Mouse (Mus musculus) kidney, postnatal 0 days (tissue): ENCODE data around the gene Arrb2. TPM values are rescaled to one million over a fixed set of nuclear protein-coding genes. Genes with fewer than 3 reads are reported as not detected.

Experiments
- ATAC-seq: fragments of 200-750 bp; cut with Nextera tagmentation; replicated peaks from 2 replicates; pipeline ENCODE4 v1.8.0; 2017; ENCODE audit warnings: low read depth, moderate number of reproducible peaks, moderate TSS enrichment, moderate library complexity; ENCODE audit not compliant: low FRiP score
- DNase-seq: peaks from one replicate; pipeline ENCODE4 v3.0.0-alpha.2; 2016; ENCODE audit warnings: low spot score
- H3K27ac ChIP-seq: fragments of 300-500 bp; sonication (generic); 2 replicates; pipeline ENCODE4 v1.5.1; 2014; ENCODE audit warnings: mild to moderate bottlenecking
- H3K27me3 ChIP-seq: fragments of 300-500 bp; sonication (generic); 2 replicates; pipeline ENCODE4 v1.6.1; 2014; ENCODE audit warnings: low read length, mixed read lengths; ENCODE audit not compliant: insufficient read depth
- H3K36me3 ChIP-seq: fragments of 300-500 bp; sonication (generic); 2 replicates; pipeline ENCODE4 v1.6.1; 2014; ENCODE audit warnings: low read length, mixed read lengths; ENCODE audit not compliant: insufficient read depth
- H3K4me1 ChIP-seq: fragments of 300-500 bp; sonication (generic); replicated peaks from 2 replicates; pipeline ENCODE4 v1.6.1; 2014; ENCODE audit warnings: antibody characterized with exemption, low read length, mixed read lengths; ENCODE audit not compliant: insufficient read depth
- H3K4me2 ChIP-seq: fragments of 300-500 bp; sonication (generic); 2 replicates; pipeline ENCODE4 v1.6.1; 2014; ENCODE audit warnings: mild to moderate bottlenecking, low read length, moderate library complexity, mixed read lengths
- H3K4me3 ChIP-seq: fragments of 300-500 bp; sonication (generic); replicated peaks from 2 replicates; pipeline ENCODE4 v1.5.1; 2014; ENCODE audit warnings: low read depth, low read length
- H3K9ac ChIP-seq: fragments of 300-500 bp; sonication (generic); 2 replicates; pipeline ENCODE4 v1.6.1; 2014; ENCODE audit warnings: low read depth, low read length
- H3K9me3 ChIP-seq: fragments of 300-500 bp; sonication (generic); replicated peaks from 2 replicates; pipeline ENCODE4 v1.6.1; 2016; ENCODE audit warnings: low read length, inconsistent platforms, mixed read lengths
- CTCF ChIP-seq: IDR thresholded peaks from 2 replicates; pipeline ENCODE4 v1.5.1; 2016; ENCODE audit warnings: antibody characterized with exemption, low read depth, mild to moderate bottlenecking, moderate library complexity
- WGBS: fragments of 180-500 bp; shearing (Covaris S2); extraction: QIAGEN DNeasy Blood & Tissue Kit; methylation state at CpG from one replicate; pipeline ENCODE4 v1.1.7; 2014; 5-methylcytosine and 5-hydroxymethylcytosine counted together
- polyA plus RNA-seq: library from polyadenylated mRNA; unstranded; fragments of >200 nt; fragmentation: Nextera tagmentation; extraction: Ambion mirVana; gene quantifications from 2 replicates; pipeline ENCODE4 v1.2.1, GENCODE M21; 2015

Arrb2 gene
- polyA plus RNA-seq, 1 experiment from 2014 or later: 13.5 TPM

DNA sequence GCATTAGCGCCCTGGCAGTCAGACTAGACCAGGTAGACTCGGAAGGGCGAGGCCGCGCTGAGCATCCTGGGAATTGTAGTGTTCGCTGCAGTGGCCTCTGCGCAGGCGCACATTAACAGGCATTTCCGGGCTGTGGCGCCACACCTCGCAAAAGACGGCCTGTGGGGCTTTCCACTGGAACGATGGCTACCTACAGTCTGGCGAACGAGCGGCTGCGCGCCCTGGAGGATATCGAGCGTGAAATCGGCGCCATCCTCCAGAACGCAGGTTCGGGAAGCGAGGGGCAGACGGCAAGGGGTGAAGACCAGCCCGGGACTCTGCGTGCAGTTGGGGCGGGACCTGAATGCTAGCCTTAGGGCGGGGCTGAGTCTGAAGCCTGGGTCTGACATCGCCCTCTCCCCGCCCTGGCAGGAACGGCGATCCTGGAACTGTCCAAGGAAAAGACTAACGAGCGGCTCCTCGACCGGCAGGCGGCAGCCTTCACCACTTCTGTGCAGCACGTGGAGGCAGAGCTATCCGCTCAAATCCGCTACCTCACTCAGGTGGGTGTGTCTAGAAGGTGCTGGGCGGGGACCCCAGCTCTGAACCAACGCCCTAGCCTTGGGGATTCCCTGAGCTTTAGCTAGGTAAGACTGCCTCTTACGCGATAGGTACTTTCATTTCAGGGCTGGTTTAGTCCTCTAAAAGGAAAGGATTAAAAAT is 19.5 kb downstream of the Arrb2 start, which contains the start of gene Med11:
TSS of gene Med11 (plus strand) at position 123 of the 702 bp plus-strand sequence.
- ATAC-seq: peak; percentile 97
- under 1% methylated on average over 46 of the region's 46 CpGs for WGBS

DNA sequence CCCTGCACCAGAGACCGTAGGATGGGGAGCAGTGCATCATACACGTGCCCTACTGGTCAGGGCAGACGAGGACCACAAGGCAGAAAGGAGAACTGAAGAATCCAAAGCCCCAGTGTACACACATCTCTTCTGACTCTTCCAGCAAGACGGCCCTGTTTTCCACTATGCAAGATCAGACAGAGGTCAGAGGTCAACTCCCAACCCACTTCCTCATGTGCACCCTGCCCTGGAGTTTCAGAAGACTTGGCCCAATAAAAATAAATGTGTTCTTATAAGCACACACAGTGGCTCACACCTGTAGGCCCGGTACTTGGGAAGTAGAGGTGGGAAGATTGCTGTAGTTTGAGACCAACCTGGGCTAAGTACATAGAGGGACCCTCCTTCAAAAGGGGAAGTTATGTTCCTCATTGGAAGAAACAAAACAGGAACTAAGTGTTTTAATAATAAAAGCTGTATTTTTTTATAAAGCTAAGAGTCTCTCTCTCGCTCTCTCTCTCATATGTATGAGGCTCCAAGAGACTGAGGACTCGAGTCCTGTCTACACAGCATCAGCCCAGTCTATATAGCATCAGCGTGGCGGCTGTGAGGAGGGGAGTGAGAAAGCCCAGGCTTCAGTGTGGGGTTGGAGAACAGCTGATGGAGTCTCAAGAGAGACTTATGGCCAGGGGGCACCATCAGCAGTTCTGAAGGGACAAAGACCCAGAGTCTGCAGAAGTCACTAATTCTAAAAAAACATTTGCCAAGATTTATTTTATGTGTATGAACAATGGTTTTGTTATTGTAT is 21.0 kb downstream of the Arrb2 start:
- WGBS: 89% methylated on average over 9 of the region's 9 CpGs
- H3K27ac ChIP-seq: no peak overlapping the region
- no peaks in the 10 kb centered on the region for H3K27me3 ChIP-seq
- H3K4me3 ChIP-seq: no peak overlapping the region
- H3K36me3 ChIP-seq: 0 out of 2 replicates have a peak, but pooled peaks cover 6% of the 10 kb centered on the region
- ATAC-seq (no peak), DNase-seq (no peak)
- no peaks in the 10 kb centered on the region for H3K9me3 ChIP-seq
- H3K4me1 ChIP-seq: no peaks in the 10 kb centered on the region
- H3K9ac ChIP-seq: no peak overlapping the region
- H3K4me2 ChIP-seq: no peak overlapping the region
- no peak for TF ChIP-seq CTCF

More for the DNA sequence above, 19.5 kb downstream of the Arrb2 start, which contains the start of gene Med11:
- Histone ChIP-seq H3K4me1 (no peaks in the 10 kb centered on the region), H3K27me3 (no peaks in the 10 kb centered on the region), H3K4me2 (peak within 1 kb of the TSS; percentile 66), H3K27ac (peak within 1 kb of the TSS; percentile 93), H3K9ac (peak within 1 kb of the TSS; percentile 66), H3K9me3 (no peaks in the 10 kb centered on the region), H3K4me3 (peak within 1 kb of the TSS; percentile 50), H3K36me3 (0 out of 2 replicates have a peak, but pooled peaks cover 6% of the 10 kb centered on the region)
- peak; percentile 98 for TF ChIP-seq CTCF
- peak; percentile 99 for DNase-seq

DNA sequence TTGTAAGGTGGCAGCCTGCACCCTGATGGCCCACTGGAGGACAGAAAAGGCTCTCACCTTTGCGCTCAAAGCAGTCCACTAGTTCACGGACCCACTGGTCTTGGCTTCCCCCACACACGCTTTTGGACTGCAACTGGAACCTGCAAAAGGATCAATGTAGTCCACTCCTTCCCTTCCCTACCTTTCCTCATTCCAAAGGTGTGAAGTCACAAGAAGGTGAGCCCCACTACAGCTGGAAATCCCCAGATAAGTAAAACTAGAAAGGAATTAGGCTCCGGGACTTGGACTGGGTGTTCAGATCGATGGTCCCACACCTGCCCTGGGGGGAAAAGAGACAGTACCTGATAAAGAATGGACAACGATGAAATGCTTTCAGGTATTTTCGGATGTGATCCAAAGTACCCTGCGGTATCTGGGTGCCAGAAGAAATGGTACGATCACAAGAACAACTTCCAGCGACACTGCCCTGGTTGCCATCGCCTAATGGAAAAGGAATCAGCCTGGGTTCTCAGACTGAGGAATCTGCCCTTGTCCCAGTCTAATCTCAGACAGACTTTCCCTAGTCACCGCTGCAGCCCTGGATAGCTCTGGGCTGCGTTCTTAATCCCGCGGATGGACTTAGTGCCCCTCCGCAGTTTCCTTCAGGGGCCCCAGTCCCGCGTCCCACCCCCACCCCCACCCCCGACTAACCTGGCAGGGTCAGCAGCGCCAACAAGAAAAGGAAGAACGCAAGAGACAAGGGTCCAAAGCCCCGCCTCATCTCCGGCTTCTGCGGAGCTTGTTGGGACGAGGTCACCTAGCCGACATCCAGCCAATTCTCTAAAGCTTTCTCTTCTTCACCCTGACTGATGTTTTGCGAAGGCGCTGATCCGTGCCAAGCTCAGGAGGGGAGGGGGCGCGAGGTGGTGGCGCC is 26.5 kb downstream of the Arrb2 start, which contains the start of gene Zmynd15:
TSS of gene Zmynd15 (plus strand) at position 746 of the 913 bp plus-strand sequence.
- no peak for TF ChIP-seq CTCF
- no peaks in the 10 kb centered on the region; the same call in 1 of the 2 replicates for H3K27me3 ChIP-seq
- 16% methylated on average over 32 of the region's 32 CpGs for WGBS
- H3K36me3 ChIP-seq: 0 out of 2 replicates have a peak, but pooled peaks cover 6% of the 10 kb centered on the region
- 0 out of 2 replicates have a peak, but pooled peaks cover 5% of the 10 kb centered on the region for H3K4me1 ChIP-seq
- peak within 1 kb of the TSS; percentile 54 for H3K4me3 ChIP-seq
- H3K9me3 ChIP-seq: no peaks in the 10 kb centered on the region
- H3K4me2 ChIP-seq: peak within 1 kb of the TSS; percentile 82
- H3K9ac ChIP-seq: peak within 1 kb of the TSS; percentile 61
- DNase-seq: peak; percentile 45
- no peak within 1 kb of the TSS for H3K27ac ChIP-seq
- ATAC-seq: no peak

DNA sequence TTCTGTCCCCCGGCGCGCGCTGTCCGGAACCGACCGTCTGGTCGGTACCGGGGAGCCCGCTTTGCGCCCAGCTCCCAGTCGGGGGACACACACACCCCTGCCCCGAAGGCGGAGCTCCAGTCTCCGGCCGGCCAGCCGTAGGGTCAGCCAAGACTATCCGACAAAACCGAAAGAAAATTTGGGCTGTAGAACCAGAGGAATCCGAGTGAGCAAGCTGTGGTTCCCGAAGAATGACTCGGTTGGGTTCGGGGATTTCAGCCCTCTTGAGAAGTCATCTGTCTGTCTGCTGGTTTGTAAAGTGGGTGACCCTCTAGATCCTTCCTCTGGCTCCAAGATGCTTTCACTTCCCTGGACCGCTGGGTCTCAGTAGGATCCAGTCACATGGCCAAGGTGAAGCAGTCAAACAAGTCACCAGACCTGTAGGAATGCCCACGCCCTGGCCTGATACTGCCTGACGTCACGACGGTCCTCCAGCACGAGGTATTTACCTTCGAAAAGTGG is 27.2 kb downstream of the Arrb2 start, which contains the start of gene Cxcl16:
TSS of gene Cxcl16 (minus strand) at position 384 of the 501 bp plus-strand sequence.
- Histone ChIP-seq H3K9ac (peak within 1 kb of the TSS; percentile 61), H3K36me3 (0 out of 2 replicates have a peak, but pooled peaks cover 6% of the 10 kb centered on the region), H3K27ac (no peak within 1 kb of the TSS), H3K27me3 (no peaks in the 10 kb centered on the region; the same call in 1 of the 2 replicates), H3K9me3 (no peaks in the 10 kb centered on the region), H3K4me1 (0 out of 2 replicates have a peak, but pooled peaks cover 5% of the 10 kb centered on the region), H3K4me2 (peak within 1 kb of the TSS; percentile 82), H3K4me3 (peak within 1 kb of the TSS; percentile 54)
- WGBS: 4% methylated on average over 30 of the region's 30 CpGs
- no peak for TF ChIP-seq CTCF
- ATAC-seq: peak; percentile 58
- peak; percentile 38 for DNase-seq

DNA sequence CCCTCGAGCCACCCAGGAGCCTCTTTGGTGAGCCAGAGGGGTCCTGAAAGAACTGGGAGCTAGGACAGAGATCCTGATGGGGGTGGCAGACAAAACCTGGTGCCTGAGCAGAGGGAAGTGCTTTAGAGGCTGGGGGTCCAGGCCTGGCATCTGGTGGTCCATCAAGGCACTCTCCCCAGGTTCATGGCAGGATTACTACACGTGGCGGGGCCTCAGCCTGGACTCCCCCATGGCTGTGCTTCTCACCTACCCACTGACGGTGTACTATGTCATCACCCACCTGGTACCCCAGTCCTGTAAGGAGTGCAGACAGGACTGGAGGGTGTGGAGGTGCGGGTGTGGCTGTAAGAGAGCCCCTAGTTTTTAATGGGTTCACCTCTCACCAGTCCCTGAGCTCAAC is 31.5 kb downstream of the Arrb2 start:
- 70% methylated on average over 5 of the region's 5 CpGs for WGBS
- Histone ChIP-seq H3K9me3 (no peaks in the 10 kb centered on the region), H3K36me3 (no peaks in the 10 kb centered on the region), H3K27me3 (no peaks in the 10 kb centered on the region; the same call in 1 of the 2 replicates), H3K27ac (no peak overlapping the region), H3K9ac (no peak overlapping the region), H3K4me1 (peaks cover 9% of the 10 kb centered on the region; the same call in 1 of the 2 replicates), H3K4me3 (no peak overlapping the region), H3K4me2 (no peak overlapping the region)
- TF ChIP-seq CTCF: no peak
- DNase-seq (no peak), ATAC-seq (no peak)
